Mouse (Mus musculus) forebrain, embryonic 14.5 days (tissue): ENCODE measurements at regions not wholly inside any gene's neighbourhood (a gene's known extent, or its start where the extent isn't known, plus 50 kb on each side); places are given as distances from the start of the nearest gene placed in this dataset.

Experiments
- ATAC-seq: fragments of 200-750 bp; cut with Nextera tagmentation; 2 replicates; pipeline ENCODE4 v1.8.0; 2017; ENCODE audit warnings: mild to moderate bottlenecking, moderate library complexity
- DNase-seq: peaks from one replicate; pipeline ENCODE4 v3.0.0-alpha.2; 2015; ENCODE audit warnings: low spot score
- H3K27ac ChIP-seq: fragments of 300-500 bp; sonication (generic); 2 replicates; pipeline ENCODE4 v1.5.1; 2014; ENCODE audit warnings: low read depth, mild to moderate bottlenecking, control low read depth, low read length, moderate library complexity
- H3K27me3 ChIP-seq: fragments of 300-500 bp; sonication (generic); replicated peaks from 2 replicates; pipeline ENCODE4 v1.6.1; 2014; ENCODE audit warnings: low read length, control low read depth, mixed read lengths; ENCODE audit not compliant: control insufficient read depth, insufficient read depth
- H3K36me3 ChIP-seq: fragments of 300-500 bp; sonication (generic); 2 replicates; pipeline ENCODE4 v1.6.1; 2014; ENCODE audit warnings: low read length, control low read depth; ENCODE audit not compliant: control insufficient read depth, insufficient read depth
- H3K4me1 ChIP-seq: fragments of 300-500 bp; sonication (generic); 2 replicates; pipeline ENCODE4 v1.6.1; 2014; ENCODE audit warnings: antibody characterized with exemption, low read length, control low read depth; ENCODE audit not compliant: control insufficient read depth, insufficient read depth
- H3K4me2 ChIP-seq: fragments of 300-500 bp; sonication (generic); 2 replicates; pipeline ENCODE4 v1.6.1; 2014; ENCODE audit warnings: mild to moderate bottlenecking, control low read depth, low read length
- H3K4me3 ChIP-seq: fragments of 300-500 bp; sonication (generic); 2 replicates; pipeline ENCODE4 v1.5.1; 2014; ENCODE audit warnings: low read depth, low read length, control low read depth
- H3K9ac ChIP-seq: fragments of 300-500 bp; sonication (generic); 2 replicates; pipeline ENCODE4 v1.6.1; 2014; ENCODE audit warnings: mild to moderate bottlenecking, low read length, control low read depth, moderate library complexity
- H3K9me3 ChIP-seq: fragments of 300-500 bp; sonication (generic); replicated peaks from 2 replicates; pipeline ENCODE4 v1.6.1; 2016; ENCODE audit warnings: low read length, control low read depth, mixed read lengths; ENCODE audit not compliant: control insufficient read depth
- WGBS: fragments of 180-500 bp; shearing (Covaris S2); extraction: QIAGEN DNeasy Blood & Tissue Kit; methylation state at CpG from one replicate; pipeline ENCODE4 v1.1.7; 2014; 5-methylcytosine and 5-hydroxymethylcytosine counted together

DNA sequence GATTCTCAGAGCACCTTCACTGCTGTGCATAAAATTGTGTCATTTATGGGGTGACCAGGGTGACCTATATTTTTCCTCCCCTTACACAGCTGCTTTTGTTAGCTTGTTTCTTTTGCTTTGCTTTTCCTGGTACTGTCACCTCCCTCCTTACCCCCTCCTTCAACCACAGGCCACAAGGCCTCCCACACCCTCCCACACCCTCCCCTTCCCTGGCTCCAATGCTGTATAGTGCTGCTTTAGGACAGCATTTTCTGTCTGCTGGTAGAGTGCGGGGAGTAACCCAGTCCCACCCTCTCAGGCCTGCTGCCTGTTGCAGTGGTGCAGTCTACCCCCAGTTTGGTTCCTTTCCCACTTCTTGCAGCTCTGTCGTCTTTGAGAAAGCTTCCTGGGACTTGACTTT is 209.5 kb downstream of the Dcdc2c start:
- H3K27ac ChIP-seq = no peak overlapping the region
- WGBS = 81% methylated on average over 2 of the region's 2 CpGs
- DNase-seq (no peak), ATAC-seq (no peak)
- no peaks in the 10 kb centered on the region for H3K9me3 ChIP-seq
- no peaks in the 10 kb centered on the region for H3K27me3 ChIP-seq
- no peak overlapping the region for H3K9ac ChIP-seq
- H3K4me3 ChIP-seq = no peak overlapping the region
- no peaks in the 10 kb centered on the region for H3K4me1 ChIP-seq
- H3K36me3 ChIP-seq = no peaks in the 10 kb centered on the region
- H3K4me2 ChIP-seq = no peak overlapping the region

DNA sequence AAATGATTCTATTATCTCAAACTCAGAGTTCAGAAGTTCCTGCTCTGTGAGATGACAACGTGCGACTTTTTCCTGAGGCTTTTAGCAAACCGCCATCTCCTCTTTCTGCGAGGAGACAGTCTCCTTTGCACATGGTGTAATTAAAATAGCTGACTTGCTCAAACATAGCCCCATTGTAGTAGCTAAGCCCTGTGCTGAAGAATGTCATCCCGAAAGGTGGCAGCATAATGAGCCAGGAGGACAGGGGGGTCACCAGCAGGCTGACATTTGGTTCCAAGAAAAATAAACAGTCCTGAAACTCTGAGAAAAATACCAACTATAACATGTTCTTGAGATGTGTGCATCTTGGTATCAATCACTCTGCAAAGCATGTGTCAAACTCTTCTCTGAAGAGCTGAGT is 219.6 kb downstream of the Dcdc2c start:
- Histone ChIP-seq H3K4me3 (no peak overlapping the region), H3K4me2 (no peak overlapping the region), H3K4me1 (no peaks in the 10 kb centered on the region), H3K9me3 (no peaks in the 10 kb centered on the region), H3K9ac (no peak overlapping the region), H3K27me3 (no peaks in the 10 kb centered on the region), H3K27ac (no peak overlapping the region), H3K36me3 (no peaks in the 10 kb centered on the region)
- ATAC-seq (no peak), DNase-seq (no peak)
- 27% methylated on average over 5 of the region's 5 CpGs for WGBS

DNA sequence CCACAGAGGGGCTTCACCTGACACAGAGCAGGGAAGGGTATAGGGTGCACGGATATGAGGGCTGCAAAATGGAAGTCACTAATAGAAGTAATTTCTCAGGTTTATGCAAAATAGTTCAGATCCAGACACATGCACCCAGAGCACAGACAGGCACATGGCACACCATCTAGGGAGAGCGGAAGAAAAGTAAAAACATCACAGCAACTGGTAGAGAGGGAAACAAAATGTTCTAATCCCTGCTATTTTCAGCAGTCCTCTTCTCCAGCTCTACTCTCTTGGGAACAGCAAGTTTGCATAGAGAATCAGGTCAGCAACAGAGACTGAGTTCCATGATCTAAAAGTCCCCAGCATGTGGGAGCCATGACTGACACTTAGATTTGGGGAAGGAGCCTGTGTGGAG is 220.4 kb downstream of the Dcdc2c start:
- Histone ChIP-seq H3K27ac (no peak overlapping the region), H3K4me1 (no peaks in the 10 kb centered on the region), H3K27me3 (no peaks in the 10 kb centered on the region), H3K9me3 (no peaks in the 10 kb centered on the region), H3K4me2 (no peak overlapping the region), H3K4me3 (no peak overlapping the region), H3K36me3 (no peaks in the 10 kb centered on the region), H3K9ac (no peak overlapping the region)
- WGBS = 81% methylated on average over 2 of the region's 2 CpGs
- no peak for DNase-seq
- no peak for ATAC-seq

- H3K4me2 ChIP-seq = no peak overlapping the region
- 18% methylated on average over 2 of the region's 2 CpGs for WGBS
These were observed 228.5 kb downstream of the Dcdc2c start for GRCm38 (mm10) chr12:28323659-28324058.

GRCm38 (mm10) chr12:28309226-28309625 is 243.0 kb downstream of the Dcdc2c start:
- H3K4me2 ChIP-seq = no peak overlapping the region
- no peak overlapping the region for H3K9ac ChIP-seq
- H3K4me3 ChIP-seq = no peak overlapping the region
- no peaks in the 10 kb centered on the region for H3K27me3 ChIP-seq
- ATAC-seq = peak; percentile 90
- 32% methylated on average over 5 of the region's 5 CpGs for WGBS
- H3K27ac ChIP-seq = peak overlapping the region; percentile 52
- no peaks in the 10 kb centered on the region for H3K9me3 ChIP-seq
- no peaks in the 10 kb centered on the region for H3K36me3 ChIP-seq
- peaks cover 5% of the 10 kb centered on the region for H3K4me1 ChIP-seq
- peak; percentile 89 for DNase-seq

More at GRCm38 (mm10) chr12:28323659-28324058, 228.5 kb downstream of the Dcdc2c start:
- Histone ChIP-seq H3K4me1 (no peaks in the 10 kb centered on the region), H3K9ac (no peak overlapping the region), H3K4me3 (no peak overlapping the region), H3K9me3 (no peaks in the 10 kb centered on the region), H3K27me3 (no peaks in the 10 kb centered on the region), H3K27ac (no peak overlapping the region), H3K36me3 (no peaks in the 10 kb centered on the region)
- DNase-seq = no peak
- ATAC-seq = no peak

DNA sequence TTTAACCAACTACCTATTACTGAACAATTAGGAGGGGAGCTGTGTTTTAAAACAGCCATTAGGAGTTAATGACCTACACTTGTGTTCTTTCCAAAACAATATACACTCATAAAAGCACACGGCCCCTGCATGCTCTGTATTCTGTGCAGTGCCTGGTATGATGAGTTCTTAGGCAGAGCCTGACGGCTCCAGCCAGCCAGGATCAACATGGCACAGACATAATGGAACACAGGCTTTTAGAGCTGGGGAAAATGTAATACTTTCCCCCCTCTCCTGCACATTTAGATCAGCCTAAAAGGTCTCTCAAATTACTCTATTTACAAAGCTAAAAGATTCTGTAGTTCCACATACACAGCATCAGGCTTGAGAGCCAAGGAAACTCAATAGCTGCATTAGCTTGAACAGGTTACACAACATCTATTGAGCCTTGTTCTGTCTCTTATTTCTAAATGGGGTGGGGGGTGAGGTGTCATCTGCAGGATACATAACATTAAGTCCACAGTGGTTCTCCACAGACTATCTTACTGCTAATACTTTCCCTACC is 250.1 kb downstream of the Dcdc2c start:
- no peaks in the 10 kb centered on the region for H3K4me1 ChIP-seq
- no peak overlapping the region for H3K9ac ChIP-seq
- no peak overlapping the region for H3K27ac ChIP-seq
- H3K4me2 ChIP-seq = no peak overlapping the region
- ATAC-seq = no peak
- H3K4me3 ChIP-seq = no peak overlapping the region
- H3K27me3 ChIP-seq = no peaks in the 10 kb centered on the region
- WGBS = 29% methylated on average over 2 of the region's 2 CpGs
- H3K36me3 ChIP-seq = no peaks in the 10 kb centered on the region
- no peaks in the 10 kb centered on the region for H3K9me3 ChIP-seq
- peak; percentile 33 for DNase-seq

DNA sequence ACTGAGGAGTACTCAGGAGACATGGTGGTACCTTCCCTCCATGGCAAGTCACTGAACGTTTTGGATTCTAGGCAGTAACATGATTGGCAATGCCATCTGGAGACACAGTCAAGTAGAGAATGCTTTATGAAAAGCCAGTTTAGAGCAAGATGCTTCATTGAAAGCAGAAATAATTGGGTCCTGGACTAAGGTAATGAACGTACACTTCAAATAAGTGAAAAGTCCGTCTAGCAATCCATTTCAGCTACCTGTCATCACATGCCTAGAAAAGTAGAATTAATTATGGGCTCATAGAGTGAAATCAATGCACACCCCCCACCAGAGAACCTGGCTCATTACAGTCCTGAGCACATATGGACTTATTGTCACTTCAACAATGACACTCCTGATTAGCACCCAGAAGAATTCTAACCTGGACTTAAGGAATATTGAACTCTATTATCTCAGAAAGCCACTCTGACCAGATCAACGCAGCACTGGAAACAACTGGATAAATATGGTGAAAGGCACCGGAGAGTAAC is 263.8 kb downstream of the Dcdc2c start:
- no peaks in the 10 kb centered on the region for H3K36me3 ChIP-seq
- no peak overlapping the region; the same call in 1 of the 2 replicates for H3K27ac ChIP-seq
- H3K9ac ChIP-seq = no peak overlapping the region
- peak; percentile 58; the same call in 1 of the 2 replicates for ATAC-seq
- DNase-seq = peak; percentile 59
- no peaks in the 10 kb centered on the region for H3K9me3 ChIP-seq
- 38% methylated on average over 5 of the region's 5 CpGs for WGBS
- no peaks in the 10 kb centered on the region for H3K27me3 ChIP-seq
- no peaks in the 10 kb centered on the region for H3K4me1 ChIP-seq
- no peak overlapping the region for H3K4me2 ChIP-seq
- H3K4me3 ChIP-seq = no peak overlapping the region

DNA sequence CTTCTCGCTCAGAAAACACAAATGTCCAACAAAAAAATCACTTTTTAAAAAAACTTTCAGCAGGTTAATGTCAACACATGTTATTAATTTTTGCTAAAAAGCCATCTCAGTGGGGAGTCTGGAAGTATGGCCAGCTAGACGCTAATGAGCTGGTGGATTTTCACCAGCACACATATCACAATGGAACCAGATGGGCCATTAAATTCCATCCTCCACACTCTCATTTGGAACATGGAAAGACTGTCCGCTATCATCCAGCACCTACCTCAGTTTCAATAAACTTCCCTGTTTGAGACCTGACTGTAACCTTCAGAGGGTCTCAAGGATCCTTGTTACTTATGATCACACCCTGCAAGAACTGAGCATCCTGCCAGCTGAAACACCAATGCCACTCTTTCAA is 296.7 kb downstream of the Dcdc2c start:
- peak; percentile 28 for DNase-seq

DNA sequence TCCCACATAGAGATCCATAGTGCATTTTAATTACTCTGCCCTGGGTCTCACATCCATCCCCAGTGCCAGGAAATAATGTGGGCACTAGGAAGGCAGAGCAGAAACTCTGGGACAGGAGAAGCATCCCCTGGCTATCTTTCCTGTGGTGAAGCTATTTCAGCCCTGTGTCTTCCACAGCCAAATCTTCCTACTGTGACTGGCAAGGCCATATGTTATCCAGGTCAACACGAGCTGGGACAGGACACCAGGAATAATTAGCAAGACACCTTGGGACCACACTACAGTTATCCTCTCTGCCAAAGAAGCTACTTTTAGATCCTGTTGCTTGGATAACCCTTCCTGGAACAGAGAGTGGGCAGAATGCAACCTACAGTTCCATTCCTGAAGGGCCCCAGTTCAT is 301.7 kb downstream of the Dcdc2c start:
- 91% methylated on average over 1 of the region's 1 CpGs for WGBS
- Histone ChIP-seq H3K36me3 (no peaks in the 10 kb centered on the region), H3K4me2 (no peak overlapping the region), H3K4me1 (no peaks in the 10 kb centered on the region), H3K4me3 (no peak overlapping the region), H3K9ac (no peak overlapping the region), H3K27me3 (no peaks in the 10 kb centered on the region), H3K27ac (no peak overlapping the region), H3K9me3 (no peaks in the 10 kb centered on the region)
- ATAC-seq = no peak
- DNase-seq = no peak

More for the DNA sequence above, 296.7 kb downstream of the Dcdc2c start:
- peaks cover 5% of the 10 kb centered on the region; the same call in 1 of the 2 replicates for H3K9me3 ChIP-seq
- H3K4me3 ChIP-seq = no peak overlapping the region
- H3K27me3 ChIP-seq = no peaks in the 10 kb centered on the region
- H3K4me1 ChIP-seq = no peaks in the 10 kb centered on the region
- H3K4me2 ChIP-seq = no peak overlapping the region
- H3K36me3 ChIP-seq = no peaks in the 10 kb centered on the region
- 48% methylated on average over 3 of the region's 3 CpGs for WGBS
- H3K27ac ChIP-seq = no peak overlapping the region
- H3K9ac ChIP-seq = no peak overlapping the region
- no peak for ATAC-seq
